Mouse (Mus musculus) embryo, embryonic 11 days (tissue): ENCODE measurements around the gene Tex13b.
"Not testable (repeated sequence)": the region's sequence is repeated elsewhere in the genome, so short reads cannot be mapped to it uniquely, and the experiment has no call there.

Source experiments
- DNase-seq: peaks from one replicate; pipeline ENCODE4 v3.0.0-alpha.2; 2015

The Tex13b gene

DNA sequence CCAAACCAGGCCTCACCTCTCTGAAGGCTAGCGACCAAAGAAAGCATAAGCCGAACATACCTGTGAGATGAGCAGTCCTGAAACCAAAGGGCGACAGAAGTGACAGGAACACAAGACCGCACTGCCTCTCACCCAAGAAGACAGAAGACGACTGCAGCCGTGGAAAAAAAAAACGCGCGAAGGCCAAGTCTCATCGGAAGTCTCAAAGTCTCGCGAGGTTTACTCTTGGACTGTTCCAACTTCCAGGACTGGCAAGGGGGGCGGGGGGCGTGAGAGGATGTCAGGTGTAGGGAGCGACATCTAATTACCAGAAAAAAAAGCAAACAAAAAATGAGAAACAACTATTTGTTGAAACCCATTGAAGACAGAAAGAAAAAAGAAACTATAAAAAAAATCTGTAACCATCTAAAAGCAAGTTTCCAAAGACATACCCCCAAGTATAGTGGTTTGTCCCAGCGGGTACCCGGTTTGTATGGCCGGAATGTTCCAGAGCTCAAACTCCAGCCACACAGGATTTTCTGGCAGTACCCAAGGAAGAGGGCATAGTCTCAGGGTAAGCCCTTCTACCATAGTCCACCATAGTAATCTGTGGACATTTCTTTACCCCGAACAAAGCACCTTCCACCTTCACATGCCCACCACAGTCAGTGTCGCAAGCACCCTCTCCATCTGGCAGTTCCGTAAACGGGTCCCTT is at the start of gene Tex13b:
Gene Tex13b (minus strand): TSS at position 122 of the 695 bp plus-strand sequence.
- DNase-seq, result no peak

DNA sequence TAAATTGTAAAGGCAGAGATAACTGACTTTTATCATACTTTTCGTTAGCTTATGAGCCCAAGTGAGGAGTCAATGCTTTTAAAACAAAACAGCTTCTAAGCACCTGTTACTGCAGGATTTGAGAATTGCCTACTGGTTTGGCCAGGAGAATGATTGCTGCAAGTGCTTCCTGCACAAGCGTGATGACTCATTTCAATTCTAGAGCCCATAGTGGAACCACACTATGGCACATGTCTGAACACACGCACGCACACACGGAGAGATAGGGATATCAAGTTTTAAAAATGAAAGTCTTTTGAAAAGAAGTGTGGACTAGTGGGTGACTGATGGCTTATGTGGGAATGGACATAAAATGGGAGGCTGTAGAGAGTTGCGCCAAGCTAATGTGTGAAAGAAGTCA is 49.5 kb upstream of the Tex13b start:
- DNase-seq, result no peak

DNA sequence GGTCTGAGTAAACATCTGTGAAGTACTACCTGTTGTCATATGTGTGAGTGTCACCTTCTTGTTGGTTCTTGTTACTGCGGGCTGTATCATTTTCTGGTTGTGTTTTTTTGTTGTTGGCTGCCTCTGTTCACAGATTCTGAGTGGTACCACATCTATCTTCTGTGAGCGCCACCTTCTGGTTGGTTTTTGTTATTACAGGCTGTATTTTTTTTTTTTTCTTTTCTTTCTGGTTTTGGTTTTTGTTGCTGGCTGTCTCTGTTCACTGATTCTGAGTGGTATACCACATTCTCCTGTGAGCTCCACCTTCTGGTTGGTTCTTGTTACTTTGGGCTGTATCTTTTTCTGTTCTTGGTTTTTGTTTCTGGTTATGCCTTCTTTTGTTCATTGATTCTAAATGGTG is 44.2 kb upstream of the Tex13b start:
- DNase-seq, result peak; percentile 7

DNA sequence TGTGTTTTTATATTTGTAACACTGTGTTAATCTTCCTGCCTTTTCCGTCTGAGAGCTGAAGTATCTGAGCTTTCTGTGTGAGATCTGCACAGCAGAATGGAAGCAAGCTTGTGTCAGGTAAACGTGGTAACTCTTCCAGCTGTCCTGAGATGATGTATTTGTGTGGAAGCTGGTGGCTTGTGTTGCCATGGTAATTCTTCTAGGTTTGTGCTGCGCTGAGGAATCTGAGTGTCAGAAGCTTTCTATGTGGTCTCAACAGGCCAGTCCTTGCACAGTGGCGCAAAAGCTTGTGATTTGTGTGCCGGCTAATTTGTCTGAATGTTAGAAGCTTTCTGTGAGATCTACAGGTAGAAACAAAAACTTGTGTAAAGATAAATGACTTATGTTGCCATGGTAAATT is 43.8 kb upstream of the Tex13b start:
- DNase-seq, result not testable (repeated sequence)

DNA sequence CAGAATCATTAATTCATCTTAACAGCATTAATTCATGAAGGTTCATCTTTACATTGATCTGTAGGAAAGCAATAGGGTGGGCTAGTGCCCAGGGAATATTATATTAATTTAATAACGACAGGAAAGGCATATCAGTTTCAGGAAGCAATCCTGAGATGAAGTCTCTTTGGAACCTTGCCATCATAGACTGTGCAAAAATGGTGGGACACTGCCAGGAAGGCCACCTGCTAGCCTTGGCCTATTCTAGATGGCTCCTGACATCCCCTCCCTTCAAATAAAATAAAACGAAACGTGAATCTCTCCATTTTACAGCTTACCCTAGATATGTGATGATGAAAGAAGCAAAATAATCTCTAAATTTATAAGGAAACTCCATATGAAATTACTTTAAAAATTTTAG is 41.3 kb upstream of the Tex13b start:
- DNase-seq, result no peak

DNA sequence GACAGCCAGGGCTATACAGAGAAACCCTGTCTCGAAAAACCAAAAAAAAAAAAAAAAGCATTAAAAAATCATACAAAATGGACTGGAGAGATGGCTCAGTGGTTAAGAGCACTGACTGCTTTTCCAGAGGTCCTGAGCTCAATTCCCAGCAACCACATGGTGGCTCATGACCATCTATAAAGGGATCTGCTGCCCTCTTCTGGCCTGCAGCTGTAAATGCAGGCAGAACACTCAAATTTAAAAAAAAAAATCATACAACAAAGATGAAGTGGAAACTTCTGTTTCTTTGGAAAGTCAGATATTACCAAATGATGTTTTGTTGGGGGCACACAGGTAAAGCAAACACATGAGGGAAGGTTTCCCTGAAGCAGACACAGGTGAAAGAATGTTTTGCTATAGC is 32.2 kb upstream of the Tex13b start:
- DNase-seq, result not testable (repeated sequence)

DNA sequence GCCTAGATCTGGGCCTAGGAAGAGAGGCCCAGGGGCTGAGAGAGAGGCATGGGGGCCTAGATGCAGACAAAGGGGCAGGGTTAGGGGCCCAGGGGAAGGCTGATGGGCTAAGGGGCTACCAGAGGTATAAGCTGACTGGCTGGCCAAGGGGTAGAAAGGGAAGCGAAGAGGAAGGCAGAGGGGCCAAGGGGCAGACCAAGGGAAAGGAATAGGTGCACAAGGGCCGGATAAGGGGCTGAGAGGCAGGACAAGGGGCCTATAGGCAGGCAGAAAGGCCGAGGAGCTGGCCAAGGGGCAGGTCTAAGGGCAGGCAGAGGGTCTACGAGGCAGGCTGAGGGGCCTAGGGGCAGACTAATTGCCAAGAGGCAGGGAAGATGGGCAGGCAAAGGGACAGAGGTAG is 26.7 kb upstream of the Tex13b start:
- DNase-seq, result no peak

DNA sequence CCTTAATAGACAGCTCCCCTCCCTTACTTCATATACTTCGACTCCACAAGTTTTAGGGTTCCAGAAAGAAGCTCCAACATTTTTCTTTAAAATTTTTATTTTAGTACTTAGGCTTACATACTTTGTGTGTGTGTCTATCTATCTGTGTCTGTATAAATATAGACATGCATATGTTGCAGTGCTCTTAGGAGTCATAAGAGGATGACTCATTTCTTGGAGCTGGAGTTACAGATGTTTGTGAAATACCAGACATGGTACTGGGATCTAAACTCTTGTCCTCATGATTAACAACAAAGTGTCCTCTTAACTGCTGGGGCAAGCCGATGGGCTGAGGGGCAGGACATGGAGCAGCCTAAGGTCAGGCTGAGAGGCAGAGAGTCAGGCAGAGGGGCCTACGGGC is 24.8 kb upstream of the Tex13b start:
- no peak for DNase-seq

DNA sequence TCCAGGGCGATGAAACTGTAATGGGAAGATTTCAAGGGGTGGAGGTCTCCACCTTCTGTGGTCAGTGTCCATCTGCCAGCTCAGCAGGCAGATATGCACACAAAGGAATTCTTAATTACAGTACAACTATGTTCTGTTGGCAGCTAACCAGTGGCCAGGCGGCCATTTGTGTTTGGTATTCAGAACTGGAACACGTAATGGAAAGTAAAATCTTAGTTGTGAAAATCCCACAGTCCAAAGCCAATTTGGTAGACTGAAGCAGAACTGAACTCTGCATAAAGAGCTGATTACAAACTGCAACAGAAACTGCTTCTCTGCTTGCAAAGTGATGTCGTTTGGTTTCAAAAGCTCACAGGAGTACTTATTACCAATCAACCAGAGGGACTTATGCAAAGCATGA is 18.5 kb upstream of the Tex13b start:
- no peak for DNase-seq

DNA sequence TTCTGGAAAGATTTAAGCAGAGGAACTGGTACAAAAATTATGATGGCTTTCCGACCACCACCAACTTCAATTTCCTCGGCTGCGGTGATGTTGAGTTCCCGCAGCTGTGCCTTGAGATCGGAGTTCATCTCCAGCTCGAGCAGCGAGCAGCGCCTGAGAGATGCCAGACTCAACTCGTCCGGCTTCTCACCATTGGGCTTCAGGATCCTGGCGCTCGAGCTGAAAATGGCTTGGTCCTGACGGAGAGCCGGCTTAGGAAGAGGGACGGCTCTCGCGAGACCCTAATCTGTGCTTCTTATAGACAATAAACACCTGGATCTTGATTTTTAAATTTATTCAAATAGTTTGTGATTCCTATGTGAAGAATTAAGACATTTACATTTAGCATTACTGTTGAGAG is 9.1 kb upstream of the Tex13b start:
- no peak for DNase-seq

DNA sequence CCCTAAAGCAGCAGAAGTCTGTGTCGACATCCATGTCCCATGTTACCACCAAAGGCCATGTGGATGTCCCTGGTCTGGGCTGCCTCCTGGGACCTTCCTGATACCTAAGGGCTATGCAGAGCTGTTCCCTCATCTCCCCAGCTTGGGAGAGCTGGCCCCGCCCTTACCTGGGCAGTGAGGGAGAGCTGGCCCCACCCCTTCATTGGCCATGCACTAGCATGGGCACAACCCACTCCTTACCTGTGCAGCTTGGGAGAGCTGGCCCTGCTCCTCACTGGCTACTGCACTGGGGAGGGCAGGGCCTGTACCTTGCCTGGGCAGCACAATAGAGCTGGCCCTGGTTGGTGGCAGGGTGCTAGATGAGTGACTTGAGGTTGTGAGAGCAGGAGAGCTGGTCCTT is 7.9 kb downstream of the Tex13b start:
- DNase-seq, result no peak

DNA sequence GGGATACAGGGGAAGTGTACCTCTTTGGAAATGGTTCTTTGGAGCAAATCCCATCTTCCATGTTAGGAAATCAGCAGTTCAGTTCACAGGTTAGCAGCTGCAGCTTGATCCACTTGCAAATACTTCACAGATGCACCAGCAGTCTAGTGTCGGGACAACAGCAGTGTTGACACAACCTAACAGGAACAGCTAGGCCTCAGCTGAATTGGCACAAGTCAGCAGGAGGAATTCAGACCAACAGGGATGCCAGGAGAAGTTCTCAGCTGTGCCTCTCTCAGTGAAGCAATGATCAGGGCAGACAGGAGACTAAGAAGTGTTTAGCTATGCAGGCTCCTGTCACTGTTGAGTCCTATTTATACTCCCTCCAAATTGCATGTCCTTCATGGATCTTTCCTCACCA is 43.4 kb downstream of the Tex13b start:
- no peak for DNase-seq
